Mouse (Mus musculus): ENCODE results near the gene Ube2a. TPM values are rescaled to one million over a fixed set of nuclear protein-coding genes. Genes with fewer than 3 reads are reported as not detected.

The Ube2a gene
- 24.0 and 43.6 TPM in 2 replicates for polyA plus RNA-seq (2012; rRNA removed; ENCODE audit: low replicate concordance)

DNA sequence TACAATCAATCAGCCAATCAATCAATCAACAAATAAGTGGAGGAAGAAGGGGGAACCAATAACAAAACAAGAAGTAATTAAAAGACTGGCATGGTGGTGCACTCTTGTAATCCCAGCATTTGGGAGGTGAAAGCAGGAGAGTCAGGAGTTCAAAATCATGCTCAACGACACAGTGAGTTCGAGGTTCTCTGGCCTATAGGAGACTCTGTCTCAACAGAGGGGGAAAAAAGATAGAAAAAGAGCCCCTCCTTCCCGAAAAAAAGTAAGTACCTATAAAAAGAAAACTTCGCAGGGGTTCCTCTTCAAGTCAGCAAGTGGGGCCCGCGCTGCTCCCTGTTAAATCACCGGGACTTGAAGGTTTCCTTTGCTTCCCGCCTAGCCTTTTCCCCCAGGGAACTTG lies at the start of gene Ube2a, which contains the start of gene C330007P06Rik:
Gene Ube2a (plus strand): TSS at position 136 of the 400 bp plus-strand sequence.
Gene C330007P06Rik (minus strand): TSS at position 347 of the 400 bp plus-strand sequence.

DNA sequence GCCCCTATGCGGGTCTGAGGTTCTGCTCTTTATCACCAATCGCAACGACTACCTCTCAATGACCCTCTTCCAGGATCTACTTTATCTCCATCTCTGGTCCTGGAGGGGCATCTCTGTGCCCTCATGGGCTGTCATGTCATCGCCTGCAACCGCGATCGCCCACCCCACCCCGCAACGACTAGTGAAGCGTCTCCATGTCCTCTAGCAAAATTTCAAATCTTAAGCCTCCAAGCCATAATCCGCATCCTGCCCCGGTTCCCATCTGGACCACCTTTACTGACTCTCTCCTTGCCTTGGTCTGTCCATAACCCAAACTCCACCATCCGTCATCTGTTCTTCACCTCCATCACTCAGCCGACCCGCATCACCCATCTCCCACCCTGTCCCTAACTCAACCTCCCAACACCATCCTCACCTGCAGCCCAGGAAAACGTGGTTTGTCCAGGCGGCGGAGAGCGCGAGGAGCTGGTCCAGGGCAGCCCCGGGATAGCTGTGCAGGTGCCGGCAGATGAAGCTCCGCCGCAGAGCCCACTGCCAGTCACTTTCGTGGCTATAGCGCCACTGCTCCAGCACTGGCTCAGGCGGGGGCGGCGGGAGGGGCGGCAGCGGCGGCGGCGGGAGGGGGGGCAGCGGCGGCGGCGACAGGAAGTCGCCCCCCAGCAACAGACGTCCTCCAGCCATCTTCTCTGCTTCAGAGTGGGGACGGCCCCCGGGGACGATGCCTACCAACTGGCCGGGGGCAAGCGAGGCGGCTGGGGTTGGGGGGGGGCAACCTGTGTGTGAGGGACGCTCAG lies 28.8 kb downstream of the Ube2a start, which contains the start of gene Nkrf:
Gene Nkrf (minus strand): TSS at position 579 of the 794 bp plus-strand sequence.

Other genes starting within 250 kb of the Ube2a start
- 0.07 TPM in 1 of 2 replicates, not detected in the other for gene Akap17b, start 228.5 kb upstream of the Ube2a start, polyA plus RNA-seq (2012; rRNA removed; ENCODE audit: low replicate concordance)
- gene Slc25a43, start 130.2 kb upstream of the Ube2a start, polyA plus RNA-seq (2012; rRNA removed; ENCODE audit: low replicate concordance): 1.6 and 2.3 TPM in 2 replicates
- gene Slc25a5, start 78.2 kb upstream of the Ube2a start, polyA plus RNA-seq (2012; rRNA removed; ENCODE audit: low replicate concordance): 897 and 1,694 TPM in 2 replicates
- 3.5 and 4.5 TPM in 2 replicates for gene C330007P06Rik, start 211 bp downstream of the Ube2a start, polyA plus RNA-seq (2012; rRNA removed; ENCODE audit: low replicate concordance)
- gene Nkrf, start 29.0 kb downstream of the Ube2a start, polyA plus RNA-seq (2012; rRNA removed; ENCODE audit: low replicate concordance): 0.04 and 0.07 TPM in 2 replicates
- gene Sept6, start 117.9 kb downstream of the Ube2a start, polyA plus RNA-seq (2012; rRNA removed; ENCODE audit: low replicate concordance): 0.91 and 2.8 TPM in 2 replicates
- 0.36 TPM in 1 of 2 replicates, not detected in the other for gene Sowahd, start 174.9 kb downstream of the Ube2a start, polyA plus RNA-seq (2012; rRNA removed; ENCODE audit: low replicate concordance)
- gene Rpl39, start 211.5 kb downstream of the Ube2a start, polyA plus RNA-seq (2012; rRNA removed; ENCODE audit: low replicate concordance): 4.4 and 5.6 TPM in 2 replicates
- 0.21 and 0.32 TPM in 2 replicates for gene Upf3b, start 236.4 kb downstream of the Ube2a start, polyA plus RNA-seq (2012; rRNA removed; ENCODE audit: low replicate concordance)